Mouse (Mus musculus) liver, embryonic 14.5 days (tissue): ENCODE data around the gene Stum.
"Not testable (repeated sequence)": the region's sequence is repeated elsewhere in the genome, so short reads cannot be mapped to it uniquely, and the experiment has no call there.

Experiments
- CTCF ChIP-seq: IDR thresholded peaks from 2 replicates; pipeline ENCODE4 v1.5.1; 2016; ENCODE audit warnings: antibody characterized with exemption, low read depth, control low read depth
- EP300 ChIP-seq: IDR thresholded peaks from 2 replicates; pipeline ENCODE4 v1.6.1; 2016; ENCODE audit warnings: antibody characterized with exemption, low read depth

DNA sequence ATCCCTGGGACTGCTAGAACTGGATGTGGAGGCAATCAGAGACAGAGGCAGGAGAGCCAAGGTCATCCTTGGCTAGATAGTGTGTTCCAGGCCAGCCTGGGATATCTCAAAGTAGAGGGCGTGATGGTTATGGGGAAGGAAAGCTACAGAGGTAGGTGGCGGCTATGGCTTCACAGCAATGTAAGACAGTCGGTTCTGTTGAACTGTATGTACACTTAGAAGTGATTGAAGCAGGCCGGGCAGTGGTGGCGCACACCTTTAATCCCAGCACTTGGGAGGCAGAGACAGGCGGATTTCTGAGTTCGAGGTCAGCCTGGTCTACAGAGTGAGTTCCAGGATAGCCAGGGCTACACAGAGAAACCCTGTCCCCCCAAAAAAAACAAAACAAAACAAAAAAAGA, 35.6 kb upstream of the Stum start:
- not testable (repeated sequence) for TF ChIP-seq CTCF, EP300
